Mouse (Mus musculus): Measurements from ENCODE around the gene Sdhc.

The Sdhc gene

GRCm38 (mm10) chr1:171149974-171150760 lies at the start of gene Sdhc, which contains the start of gene Mpz:
TSS of gene Sdhc (minus strand) at chr1:171150603.
TSS of gene Mpz (plus strand) at chr1:171150711.
- peak; percentile 92 to 96 for DNase-seq (ENCODE audit: low spot score in 2 of 2)

- DNase-seq (ENCODE audit: low spot score in 2 of 2), result no peak
These were observed 49.1 kb upstream of the Sdhc start for GRCm38 (mm10) chr1:171199532-171199931.

GRCm38 (mm10) chr1:171195887-171196397 lies 45.5 kb upstream of the Sdhc start, which contains the start of gene Pcp4l1:
TSS of gene Pcp4l1 (minus strand) at chr1:171196268.
- DNase-seq (ENCODE audit: low spot score in 2 of 2), result peak; percentile 22 to 27

GRCm38 (mm10) chr1:171195046-171195822 lies 44.8 kb upstream of the Sdhc start:
- DNase-seq (ENCODE audit: low spot score in 2 of 2), result no peak

GRCm38 (mm10) chr1:171193911-171194830 lies 43.8 kb upstream of the Sdhc start:
- no peak for DNase-seq (ENCODE audit: low spot score in 2 of 2)

- no peak for DNase-seq (ENCODE audit: low spot score in 2 of 2)
These were observed 42.9 kb upstream of the Sdhc start for GRCm38 (mm10) chr1:171193093-171193840.

GRCm38 (mm10) chr1:171192283-171192682 lies 41.9 kb upstream of the Sdhc start:
- DNase-seq (ENCODE audit: low spot score in 2 of 2), result no peak

- DNase-seq (ENCODE audit: low spot score in 2 of 2), result no peak
These were observed 40.4 kb upstream of the Sdhc start for GRCm38 (mm10) chr1:171190832-171191231.

- no peak for DNase-seq (ENCODE audit: low spot score in 2 of 2)
These were observed 39.2 kb upstream of the Sdhc start for GRCm38 (mm10) chr1:171189476-171190114.

GRCm38 (mm10) chr1:171189046-171189445 lies 38.6 kb upstream of the Sdhc start:
- no peak for DNase-seq (ENCODE audit: low spot score in 2 of 2)

- no peak for DNase-seq (ENCODE audit: low spot score in 2 of 2)
These were observed 37.7 kb upstream of the Sdhc start for GRCm38 (mm10) chr1:171187851-171188700.

GRCm38 (mm10) chr1:171185655-171186054 lies 35.3 kb upstream of the Sdhc start:
- no peak for DNase-seq (ENCODE audit: low spot score in 2 of 2)

- peak; percentile 47 to 58 for DNase-seq (ENCODE audit: low spot score in 2 of 2)
These were observed 33.9 kb upstream of the Sdhc start for GRCm38 (mm10) chr1:171184314-171184713.

- DNase-seq (ENCODE audit: low spot score in 2 of 2), result no peak
These were observed 33.2 kb upstream of the Sdhc start for GRCm38 (mm10) chr1:171183620-171184019.

- DNase-seq (ENCODE audit: low spot score in 2 of 2), result no peak
These were observed 32.6 kb upstream of the Sdhc start for GRCm38 (mm10) chr1:171183025-171183424.

- no peak for DNase-seq (ENCODE audit: low spot score in 2 of 2)
These were observed 29.2 kb upstream of the Sdhc start for GRCm38 (mm10) chr1:171179487-171180171.

GRCm38 (mm10) chr1:171172779-171173178 lies 22.4 kb upstream of the Sdhc start:
- no peak for DNase-seq (ENCODE audit: low spot score in 2 of 2)

GRCm38 (mm10) chr1:171171138-171171537 lies 20.7 kb upstream of the Sdhc start:
- no peak for DNase-seq (ENCODE audit: low spot score in 2 of 2)

GRCm38 (mm10) chr1:171169913-171170312 lies 19.5 kb upstream of the Sdhc start:
- no peak for DNase-seq (ENCODE audit: low spot score in 2 of 2)
